Mouse (Mus musculus) gastrocnemius, postnatal 10 days (tissue): ENCODE data around the gene Eif4e2. TPM values are rescaled to one million over a fixed set of nuclear protein-coding genes. Genes with fewer than 3 reads are reported as not detected.

Experiments used
- DNase-seq: peaks from one replicate; pipeline ENCODE4 v3.0.0; 2021; ENCODE audit warnings: mixed read lengths
- total RNA-seq, 2 experiments: library from RNA; stranded (reverse); gene quantifications; 2 replicates each; pipeline ENCODE4 v1.2.3; 2021

Gene Eif4e2
- total RNA-seq, 2 experiments from 2014 or later = 66.3 to 70.8 TPM

- no peak for DNase-seq
Observed at GRCm38 (mm10) chr1:87259316-87259715, 45.6 kb downstream of the Eif4e2 start.

- DNase-seq = no peak
Observed at GRCm38 (mm10) chr1:87263257-87263656, 49.5 kb downstream of the Eif4e2 start.

- DNase-seq = no peak
Observed at GRCm38 (mm10) chr1:87263796-87264133, 50.1 kb downstream of the Eif4e2 start.

GRCm38 (mm10) chr1:87264134-87265006 lies 50.7 kb downstream of the Eif4e2 start, which contains the start of gene Efhd1:
Efhd1 (plus strand) TSS chr1:87264363.
- peak; percentile 57 for DNase-seq

- DNase-seq = no peak
Observed at GRCm38 (mm10) chr1:87265200-87265599, 51.5 kb downstream of the Eif4e2 start.

GRCm38 (mm10) chr1:87266296-87267090 lies 52.8 kb downstream of the Eif4e2 start:
- no peak for DNase-seq

GRCm38 (mm10) chr1:87270204-87270603 lies 56.5 kb downstream of the Eif4e2 start:
- DNase-seq = no peak

GRCm38 (mm10) chr1:87270641-87271467 lies 57.1 kb downstream of the Eif4e2 start:
- DNase-seq = peak; percentile 51

GRCm38 (mm10) chr1:87271596-87271995 lies 57.9 kb downstream of the Eif4e2 start:
- no peak for DNase-seq

GRCm38 (mm10) chr1:87272462-87272861 lies 58.7 kb downstream of the Eif4e2 start:
- no peak for DNase-seq

GRCm38 (mm10) chr1:87273514-87273942 lies 59.8 kb downstream of the Eif4e2 start:
- peak; percentile 46 for DNase-seq

GRCm38 (mm10) chr1:87274134-87274533 lies 60.4 kb downstream of the Eif4e2 start:
- DNase-seq = no peak

- no peak for DNase-seq
Observed at GRCm38 (mm10) chr1:87275151-87275550, 61.4 kb downstream of the Eif4e2 start.

- DNase-seq = no peak
Observed at GRCm38 (mm10) chr1:87276056-87276455, 62.3 kb downstream of the Eif4e2 start.

GRCm38 (mm10) chr1:87280281-87280680 lies 66.6 kb downstream of the Eif4e2 start:
- DNase-seq = no peak

- DNase-seq = no peak
Observed at GRCm38 (mm10) chr1:87281599-87282412, 68.1 kb downstream of the Eif4e2 start.

GRCm38 (mm10) chr1:87282413-87282788 lies 68.7 kb downstream of the Eif4e2 start:
- no peak for DNase-seq

GRCm38 (mm10) chr1:87283410-87283960 lies 69.8 kb downstream of the Eif4e2 start:
- no peak for DNase-seq

- no peak for DNase-seq
Observed at GRCm38 (mm10) chr1:87287105-87287504, 73.4 kb downstream of the Eif4e2 start.
